Mouse (Mus musculus) liver, embryonic 15.5 days (tissue): ENCODE measurements around the gene Magohb. TPM values are rescaled to one million over a fixed set of nuclear protein-coding genes. Genes with fewer than 3 reads are reported as not detected.

Source experiments
- ATAC-seq: fragments of 200-750 bp; cut with Nextera tagmentation; 2 replicates; pipeline ENCODE4 v1.8.0; 2017; ENCODE audit warnings: moderate number of reproducible peaks, mild to moderate bottlenecking, moderate library complexity; ENCODE audit not compliant: insufficient read depth
- H3K27ac ChIP-seq: fragments of 300-500 bp; sonication (generic); replicated peaks from 2 replicates; pipeline ENCODE4 v1.5.1; 2015; ENCODE audit warnings: mild to moderate bottlenecking, inconsistent platforms
- H3K27me3 ChIP-seq: fragments of 300-500 bp; sonication (generic); 2 replicates; pipeline ENCODE4 v1.6.1; 2015; ENCODE audit warnings: mild to moderate bottlenecking, inconsistent platforms
- H3K36me3 ChIP-seq: fragments of 300-500 bp; sonication (generic); replicated peaks from 2 replicates; pipeline ENCODE4 v1.6.1; 2015; ENCODE audit warnings: moderate library complexity, mild to moderate bottlenecking, inconsistent platforms
- H3K4me1 ChIP-seq: fragments of 300-500 bp; sonication (generic); replicated peaks from 2 replicates; pipeline ENCODE4 v1.6.1; 2015; ENCODE audit warnings: inconsistent platforms
- H3K4me2 ChIP-seq: fragments of 300-500 bp; sonication (generic); 2 replicates; pipeline ENCODE4 v1.6.1; 2015; ENCODE audit warnings: moderate library complexity, mild to moderate bottlenecking, inconsistent platforms
- H3K4me3 ChIP-seq: fragments of 300-500 bp; sonication (generic); replicated peaks from 2 replicates; pipeline ENCODE4 v1.5.1; 2015; ENCODE audit warnings: mild to moderate bottlenecking, inconsistent platforms
- H3K9ac ChIP-seq: fragments of 300-500 bp; sonication (generic); 2 replicates; pipeline ENCODE4 v1.6.1; 2015; ENCODE audit warnings: moderate library complexity, mild to moderate bottlenecking, inconsistent platforms
- H3K9me3 ChIP-seq: fragments of 300-500 bp; sonication (generic); replicated peaks from 2 replicates; pipeline ENCODE4 v1.6.1; 2016; ENCODE audit warnings: inconsistent platforms
- WGBS: fragments of 180-500 bp; shearing (Covaris S2); methylation state at CpG from one replicate; pipeline ENCODE4 v1.1.7; 2015; ENCODE audit warnings: mixed read lengths; ENCODE audit not compliant: insufficient replicate concordance; 5-methylcytosine and 5-hydroxymethylcytosine counted together
- polyA plus RNA-seq: library from polyadenylated mRNA; unstranded; fragments of >200 nt; fragmentation: Nextera tagmentation; extraction: Ambion mirVana; gene quantifications from 2 replicates; pipeline ENCODE4 v1.2.1, GENCODE M21; 2015

Magohb gene
- 17.8 and 23.5 TPM in 2 replicates for polyA plus RNA-seq

DNA sequence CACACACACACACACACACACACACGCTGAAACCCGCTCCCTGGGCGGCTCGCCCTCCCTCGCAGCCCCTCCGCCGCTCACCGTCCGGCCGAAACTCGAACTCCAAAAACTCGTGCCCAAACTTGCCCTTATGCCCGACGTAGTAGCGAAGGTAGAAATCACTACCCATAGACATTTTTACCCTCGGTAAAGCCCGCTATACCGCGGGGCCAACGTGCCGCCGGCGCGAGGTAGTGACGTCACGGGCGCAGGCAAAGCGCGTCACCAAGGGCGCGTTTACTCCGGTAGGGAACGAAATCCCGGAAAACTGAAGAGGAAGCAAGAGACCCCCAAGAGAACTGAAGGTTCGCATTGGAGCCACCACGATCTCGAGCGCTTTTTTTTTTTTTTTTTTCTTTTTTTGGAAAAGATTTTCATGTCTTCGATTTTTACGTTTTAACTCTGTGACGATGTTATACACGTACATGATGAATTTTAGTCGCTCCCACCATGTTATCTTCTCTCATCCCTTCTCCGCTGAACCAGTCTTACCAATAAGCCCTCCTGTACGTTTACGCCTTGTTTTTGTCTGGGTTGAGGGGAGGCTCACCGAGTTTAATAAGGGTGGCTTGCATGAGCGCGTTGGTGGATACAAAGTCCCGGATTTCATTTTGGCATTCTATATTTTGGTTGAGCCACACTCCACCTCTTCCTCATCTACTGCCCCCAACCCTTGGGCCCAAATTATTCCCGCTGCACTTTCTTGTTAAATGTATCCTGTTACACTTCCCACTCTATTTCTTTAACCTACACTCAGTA is at the start of gene Magohb:
Magohb (minus strand) TSS at position 254 of the 798 bp plus-strand sequence.
- Histone ChIP-seq H3K36me3 (peaks cover 3% of the 10 kb centered on the region; the same call in 1 of the 2 replicates), H3K9ac (peak within 1 kb of the TSS; percentile 61), H3K4me1 (peaks cover 25% of the 10 kb centered on the region), H3K4me2 (peak within 1 kb of the TSS; percentile 82), H3K27me3 (no peaks in the 10 kb centered on the region), H3K9me3 (no peaks in the 10 kb centered on the region), H3K4me3 (peak within 1 kb of the TSS; percentile 75), H3K27ac (peak within 1 kb of the TSS; percentile 65)
- 3% methylated on average over 51 of the region's 51 CpGs for WGBS
- peak; percentile 79 for ATAC-seq

DNA sequence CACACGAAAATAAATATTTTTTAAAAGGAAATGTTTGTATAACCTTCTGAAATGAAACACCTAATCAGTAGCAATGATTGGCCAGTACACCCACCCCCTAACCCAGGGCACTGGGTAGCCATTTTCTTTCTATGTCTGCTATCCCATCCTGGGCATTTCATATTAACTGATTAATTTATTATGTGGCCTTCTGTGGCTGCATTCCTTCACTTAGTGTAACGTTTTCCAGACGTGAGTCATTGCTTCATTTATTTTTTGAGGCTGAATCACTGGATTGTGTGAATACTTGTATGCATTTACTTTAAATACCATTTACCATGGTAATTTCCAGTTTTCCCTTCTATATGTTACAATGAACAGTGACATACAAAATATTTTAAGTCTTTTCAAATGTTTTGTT is 47.0 kb upstream of the Magohb start:
- no peak overlapping the region for H3K27ac ChIP-seq
- 43% methylated on average over 3 of the region's 3 CpGs for WGBS
- H3K36me3 ChIP-seq: no peaks in the 10 kb centered on the region
- H3K4me1 ChIP-seq: no peaks in the 10 kb centered on the region
- no peak for ATAC-seq
- H3K4me2 ChIP-seq: no peak overlapping the region
- H3K27me3 ChIP-seq: peaks cover 3% of the 10 kb centered on the region; the same call in 1 of the 2 replicates
- no peaks in the 10 kb centered on the region for H3K9me3 ChIP-seq
- H3K9ac ChIP-seq: no peak overlapping the region
- no peak overlapping the region for H3K4me3 ChIP-seq

DNA sequence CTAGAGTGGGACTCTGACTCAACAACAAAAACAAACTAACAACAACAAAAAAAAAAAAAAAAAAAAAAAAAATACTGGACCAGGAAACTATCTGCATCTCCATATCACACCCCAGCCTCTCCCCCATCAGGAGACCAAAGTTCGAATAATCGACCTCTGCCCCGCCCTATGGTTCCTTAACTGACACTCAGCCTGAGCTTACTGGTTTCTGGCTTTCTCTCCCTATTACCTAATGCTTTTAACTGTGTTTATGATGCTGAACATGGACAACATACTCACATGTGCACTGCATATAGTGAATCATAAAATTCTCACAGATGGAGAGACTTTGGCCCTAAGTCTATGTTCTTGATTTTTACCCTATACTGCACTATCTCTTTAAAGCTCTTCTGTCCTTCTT is 46.3 kb upstream of the Magohb start:
- no peaks in the 10 kb centered on the region for H3K36me3 ChIP-seq
- no peak overlapping the region for H3K4me3 ChIP-seq
- peaks cover 3% of the 10 kb centered on the region; the same call in 1 of the 2 replicates for H3K27me3 ChIP-seq
- H3K4me1 ChIP-seq: no peaks in the 10 kb centered on the region
- 40% methylated on average over 3 of the region's 3 CpGs for WGBS
- ATAC-seq: no peak
- H3K27ac ChIP-seq: no peak overlapping the region
- H3K4me2 ChIP-seq: no peak overlapping the region
- no peak overlapping the region for H3K9ac ChIP-seq
- no peaks in the 10 kb centered on the region for H3K9me3 ChIP-seq

DNA sequence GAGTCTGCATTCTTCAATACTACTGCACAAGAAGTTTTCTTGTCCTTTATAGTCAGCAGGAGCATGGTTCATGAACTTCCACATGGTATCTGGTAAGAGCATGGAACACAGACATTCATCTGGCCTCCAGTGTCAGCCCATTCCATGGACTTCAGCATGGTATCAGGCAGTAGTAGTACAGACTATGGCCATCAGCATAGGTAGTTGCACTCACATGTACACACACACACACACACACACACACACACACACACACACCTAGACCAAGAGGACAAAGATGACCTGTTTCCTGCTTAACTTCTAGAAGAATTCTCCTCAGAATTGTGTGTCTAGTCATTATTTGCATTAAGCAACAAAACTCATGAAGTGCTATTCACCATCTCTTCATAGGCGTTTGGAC is 45.7 kb upstream of the Magohb start:
- Histone ChIP-seq H3K4me2 (no peak overlapping the region), H3K27me3 (peaks cover 3% of the 10 kb centered on the region; the same call in 1 of the 2 replicates), H3K4me1 (no peaks in the 10 kb centered on the region), H3K9ac (no peak overlapping the region), H3K36me3 (no peaks in the 10 kb centered on the region), H3K4me3 (no peak overlapping the region), H3K9me3 (no peaks in the 10 kb centered on the region), H3K27ac (no peak overlapping the region)
- WGBS: 52% methylated on average over 1 of the region's 1 CpGs
- no peak for ATAC-seq

DNA sequence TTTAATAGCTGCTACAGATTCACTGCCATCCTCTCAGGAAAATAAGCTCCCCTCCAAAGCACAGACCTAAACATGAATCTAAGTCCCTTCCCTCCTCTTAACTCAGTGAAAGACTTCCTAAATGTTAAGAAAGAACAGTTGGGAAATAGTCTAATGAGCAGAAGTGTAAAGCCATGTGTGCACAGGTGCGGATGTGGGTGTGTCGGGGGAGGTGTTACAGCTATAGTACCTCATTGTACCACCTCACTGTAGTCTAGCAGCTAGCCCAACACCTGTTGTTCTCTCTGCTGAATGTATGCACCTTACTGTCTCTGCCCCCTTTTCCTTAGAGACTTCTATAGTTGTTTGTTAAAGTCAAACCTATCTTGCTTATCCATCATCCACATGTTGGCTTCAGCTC is 34.0 kb upstream of the Magohb start:
- no peak for ATAC-seq
- H3K27me3 ChIP-seq: no peaks in the 10 kb centered on the region
- H3K4me2 ChIP-seq: no peak overlapping the region
- H3K9me3 ChIP-seq: no peaks in the 10 kb centered on the region
- H3K36me3 ChIP-seq: no peaks in the 10 kb centered on the region
- H3K9ac ChIP-seq: no peak overlapping the region
- 60% methylated on average over 2 of the region's 2 CpGs for WGBS
- no peak overlapping the region for H3K4me3 ChIP-seq
- H3K4me1 ChIP-seq: no peaks in the 10 kb centered on the region
- H3K27ac ChIP-seq: no peak overlapping the region

DNA sequence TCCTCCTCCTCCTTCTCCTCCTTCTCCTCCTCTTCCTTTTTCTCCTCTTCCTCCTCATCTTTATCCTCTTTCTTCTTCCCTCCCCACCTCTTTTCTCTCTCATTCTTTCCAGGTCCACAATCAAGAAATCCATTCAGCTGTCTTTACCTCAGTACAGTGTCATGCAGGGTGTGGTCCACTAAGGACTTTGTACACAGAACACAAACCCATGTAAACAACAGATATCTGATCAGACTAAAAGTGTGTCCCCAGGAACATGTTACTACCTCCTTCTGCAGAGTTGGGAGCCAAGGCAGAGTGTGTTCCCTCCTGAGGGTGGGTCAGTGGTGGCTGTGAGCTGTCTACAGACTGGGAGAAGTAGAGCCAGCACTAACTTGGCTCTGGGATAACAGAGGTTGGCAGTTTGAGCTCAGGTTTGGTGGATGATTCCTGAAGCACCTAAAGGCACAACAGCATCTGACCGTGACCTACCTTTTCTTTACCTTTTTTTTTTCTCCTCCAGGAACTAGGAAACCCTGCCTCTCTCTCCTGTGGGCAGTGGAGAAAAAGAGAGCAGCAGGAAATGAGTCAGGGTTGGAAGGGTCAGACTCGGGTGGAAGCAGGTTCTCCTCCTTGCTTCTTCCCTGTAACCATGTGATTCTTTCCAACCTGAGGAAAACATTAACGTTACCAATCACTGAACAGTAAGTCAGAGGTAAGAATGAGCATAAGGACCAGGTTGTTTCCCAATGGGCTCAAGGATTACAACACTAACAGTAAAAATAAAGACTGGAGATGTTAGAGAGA is 29.0 kb upstream of the Magohb start:
- 39% methylated on average over 3 of the region's 3 CpGs for WGBS
- H3K4me2 ChIP-seq: no peak overlapping the region
- no peak overlapping the region for H3K4me3 ChIP-seq
- H3K27ac ChIP-seq: no peak overlapping the region
- no peaks in the 10 kb centered on the region for H3K9me3 ChIP-seq
- no peak for ATAC-seq
- H3K9ac ChIP-seq: no peak overlapping the region
- H3K4me1 ChIP-seq: no peaks in the 10 kb centered on the region
- H3K36me3 ChIP-seq: no peaks in the 10 kb centered on the region
- no peaks in the 10 kb centered on the region for H3K27me3 ChIP-seq

DNA sequence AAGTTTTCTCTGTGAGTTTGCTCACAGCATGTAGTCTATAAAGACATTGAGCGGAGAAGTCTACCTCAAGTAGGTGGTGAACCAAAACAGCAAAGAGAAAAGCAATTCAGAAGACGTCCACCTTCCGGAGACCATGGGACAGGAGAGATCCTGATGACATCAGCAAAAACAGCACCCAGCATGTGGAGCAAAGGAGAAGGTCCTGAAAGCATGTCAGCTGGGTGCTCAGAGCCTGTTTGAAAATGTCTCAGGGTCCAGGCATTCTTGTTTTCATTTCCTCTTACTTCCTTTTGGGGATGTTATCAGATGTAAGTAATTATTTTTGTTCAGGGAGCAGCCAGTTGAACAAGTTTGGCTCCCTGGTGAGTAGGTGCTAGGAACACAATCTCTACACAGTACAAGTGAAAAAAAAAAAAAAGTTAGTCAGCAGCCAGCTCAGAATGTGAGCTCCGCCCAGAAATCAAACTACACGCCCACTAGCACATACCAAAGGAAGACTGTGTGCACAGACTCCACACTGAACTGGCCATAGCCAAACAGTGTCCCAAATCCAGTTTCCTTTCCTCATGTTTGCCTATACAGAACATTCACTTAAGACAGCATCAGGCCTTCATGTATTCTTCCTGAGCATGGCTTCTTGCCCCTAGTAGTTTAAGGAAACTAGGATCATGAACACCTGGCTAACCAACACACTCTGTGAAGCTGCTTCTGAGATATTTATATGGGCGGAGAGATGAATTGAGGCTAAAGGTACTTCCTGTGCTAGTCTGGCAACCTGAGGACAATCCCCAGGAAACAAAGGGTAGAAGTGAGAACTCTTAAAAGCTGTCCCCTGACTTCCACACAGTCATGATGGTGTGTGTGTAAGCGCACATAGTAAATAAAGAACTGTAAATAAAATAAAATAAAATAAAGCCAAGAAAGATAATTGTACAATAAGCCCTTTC is 23.4 kb upstream of the Magohb start:
- H3K9ac ChIP-seq: no peak overlapping the region
- H3K4me3 ChIP-seq: no peak overlapping the region
- ATAC-seq: peak; percentile 52
- H3K4me2 ChIP-seq: no peak overlapping the region
- H3K27ac ChIP-seq: no peak overlapping the region
- 50% methylated on average over 7 of the region's 7 CpGs for WGBS
- peaks cover 3% of the 10 kb centered on the region; the same call in 1 of the 2 replicates for H3K4me1 ChIP-seq
- H3K9me3 ChIP-seq: no peaks in the 10 kb centered on the region
- H3K27me3 ChIP-seq: no peaks in the 10 kb centered on the region
- no peaks in the 10 kb centered on the region for H3K36me3 ChIP-seq

DNA sequence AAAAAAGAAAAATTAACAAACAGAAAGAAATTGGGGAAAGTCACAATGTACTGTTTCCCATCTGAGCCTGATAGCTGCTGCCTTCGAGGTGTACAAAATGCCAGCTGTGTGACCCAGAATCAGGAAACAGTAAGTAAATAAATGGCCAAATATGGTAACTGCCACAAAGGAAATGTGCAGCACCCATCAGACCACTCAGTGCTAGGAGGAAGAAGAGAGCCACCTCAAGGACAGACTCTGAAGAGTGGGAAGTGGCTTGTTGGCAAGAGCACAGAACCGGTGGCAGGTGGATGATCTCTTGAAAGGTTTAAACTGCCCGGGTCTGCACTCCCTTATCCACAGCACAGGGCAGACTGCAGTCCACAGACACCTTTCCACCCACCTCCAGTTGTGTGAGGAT is 15.0 kb upstream of the Magohb start:
- no peak overlapping the region for H3K4me3 ChIP-seq
- H3K36me3 ChIP-seq: no peaks in the 10 kb centered on the region
- H3K4me1 ChIP-seq: no peaks in the 10 kb centered on the region
- 21% methylated on average over 3 of the region's 3 CpGs for WGBS
- no peak overlapping the region for H3K4me2 ChIP-seq
- H3K27me3 ChIP-seq: no peaks in the 10 kb centered on the region
- no peak for ATAC-seq
- H3K9ac ChIP-seq: no peak overlapping the region
- H3K9me3 ChIP-seq: no peaks in the 10 kb centered on the region
- H3K27ac ChIP-seq: no peak overlapping the region

DNA sequence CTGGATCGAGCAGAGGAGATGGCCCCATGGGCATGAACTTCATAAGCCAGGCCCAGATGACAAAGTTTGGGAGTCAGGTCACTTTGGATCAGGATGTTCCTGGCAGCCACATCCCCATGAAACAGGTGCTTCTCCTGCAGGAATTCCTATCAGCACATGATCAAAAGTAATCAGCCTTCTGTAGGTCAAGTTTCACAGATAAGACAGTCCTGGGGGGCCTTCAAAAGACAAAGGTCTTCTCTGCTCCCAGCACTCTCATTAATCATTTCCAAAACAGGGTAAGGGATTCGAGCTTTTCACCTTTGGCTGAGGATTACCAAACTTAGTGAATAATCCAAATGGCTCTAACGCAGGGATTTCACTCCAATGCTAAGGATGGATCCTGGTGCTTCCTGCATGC is 11.7 kb upstream of the Magohb start:
- H3K36me3 ChIP-seq: no peaks in the 10 kb centered on the region
- no peaks in the 10 kb centered on the region for H3K4me1 ChIP-seq
- no peak overlapping the region for H3K27ac ChIP-seq
- no peak overlapping the region for H3K4me3 ChIP-seq
- H3K9ac ChIP-seq: no peak overlapping the region
- no peaks in the 10 kb centered on the region for H3K9me3 ChIP-seq
- peaks cover 4% of the 10 kb centered on the region; the same call in 1 of the 2 replicates for H3K27me3 ChIP-seq
- ATAC-seq: peak; percentile 42; the same call in 1 of the 2 replicates
- 42% methylated on average over 3 of the region's 3 CpGs for WGBS
- H3K4me2 ChIP-seq: no peak overlapping the region

DNA sequence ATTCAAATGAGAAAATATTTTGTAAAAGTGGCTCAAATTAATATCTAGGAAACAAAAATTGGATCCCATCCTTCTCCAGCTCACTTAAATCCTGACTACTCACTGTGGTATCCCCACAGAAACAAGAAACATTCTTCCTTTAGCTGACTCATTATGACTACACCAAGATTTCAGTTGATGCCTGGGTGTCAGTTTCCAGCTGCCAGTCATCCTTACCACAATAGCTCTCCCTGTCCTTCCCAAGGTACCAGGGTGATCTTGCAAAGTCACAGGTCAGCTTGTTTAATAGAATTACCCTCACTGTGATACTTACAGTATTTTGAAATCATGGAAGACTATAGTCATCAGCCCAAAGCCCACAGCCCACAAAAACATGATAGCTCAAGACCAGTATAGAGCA is 5.5 kb upstream of the Magohb start:
- no peak overlapping the region for H3K9ac ChIP-seq
- peaks cover 5% of the 10 kb centered on the region; the same call in 1 of the 2 replicates for H3K4me1 ChIP-seq
- H3K4me2 ChIP-seq: no peak overlapping the region
- H3K4me3 ChIP-seq: no peak overlapping the region
- H3K27me3 ChIP-seq: peaks cover 4% of the 10 kb centered on the region; the same call in 1 of the 2 replicates
- H3K9me3 ChIP-seq: no peaks in the 10 kb centered on the region
- H3K36me3 ChIP-seq: no peaks in the 10 kb centered on the region
- no peak overlapping the region for H3K27ac ChIP-seq
- ATAC-seq: no peak
